Mouse (Mus musculus) left cerebral cortex, postnatal 36 days (tissue): Measurements from ENCODE around the gene Gigyf1. TPM values are rescaled to one million over a fixed set of nuclear protein-coding genes. Genes with fewer than 3 reads are reported as not detected.

Experiments used
- DNase-seq, 2 experiments: peaks; one replicate each; pipeline ENCODE4 v3.0.0; 2021 to 2022; ENCODE audit warnings: low spot score in 2 of 2, mixed read lengths in 1 of 2
- intact Hi-C: fragments of 180-260 bp; cut with DNase I; formaldehyde crosslinking; loops from one replicate; pipeline ENCODE4 v1.15.1; 2025
- total RNA-seq, 2 experiments: library from RNA; stranded (reverse); gene quantifications; 2 replicates each; pipeline ENCODE4 v1.2.3; 2021

Gigyf1 gene
- total RNA-seq, 2 experiments from 2014 or later = 43.8 to 63.2 TPM

DNA sequence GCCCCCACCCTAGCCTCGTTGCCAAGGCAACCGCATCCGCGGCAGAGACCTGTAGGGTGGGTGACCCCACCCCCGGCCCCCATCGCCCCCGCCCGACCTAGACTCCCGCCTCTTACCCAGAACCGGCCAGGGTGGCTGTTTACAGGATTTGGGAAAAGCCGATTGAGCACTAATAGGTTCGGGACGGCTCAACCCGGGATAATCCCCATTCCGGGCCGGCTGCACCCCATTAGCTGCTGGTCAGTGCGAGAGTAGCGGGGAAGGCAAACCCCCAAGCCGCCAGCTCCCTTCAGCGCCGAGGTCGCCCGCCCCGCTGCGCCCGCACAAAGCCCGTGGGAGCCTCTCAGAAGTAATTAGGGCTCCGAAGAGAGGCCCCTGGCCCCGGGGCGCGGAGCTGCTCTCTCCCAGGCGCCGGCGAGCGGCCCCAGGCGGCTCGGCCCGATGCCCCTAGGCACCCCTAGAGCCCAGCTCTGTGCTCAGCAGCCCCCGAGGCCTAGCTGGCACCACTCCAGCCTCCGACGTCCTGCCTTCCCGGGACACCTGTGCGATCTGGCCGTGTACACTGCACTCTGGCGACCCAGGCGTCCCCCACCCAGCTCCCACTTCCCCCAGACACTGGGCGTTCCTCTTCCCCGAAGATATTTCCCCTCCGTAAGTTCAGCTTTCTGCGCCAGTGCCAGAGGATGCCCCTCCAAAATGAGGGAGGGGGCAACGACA, 13.2 kb downstream of the Gigyf1 start:
- intact Hi-C loops = loop anchor here (2.0 to 5.0 kb wide), 6 partner anchors 21 to 216 kb away; partner anchors contain the start of genes Actl6b, Mospd3, Pop7 and Tsc22d4
- peak in 1 of 2 experiments; percentile 82 for DNase-seq

DNA sequence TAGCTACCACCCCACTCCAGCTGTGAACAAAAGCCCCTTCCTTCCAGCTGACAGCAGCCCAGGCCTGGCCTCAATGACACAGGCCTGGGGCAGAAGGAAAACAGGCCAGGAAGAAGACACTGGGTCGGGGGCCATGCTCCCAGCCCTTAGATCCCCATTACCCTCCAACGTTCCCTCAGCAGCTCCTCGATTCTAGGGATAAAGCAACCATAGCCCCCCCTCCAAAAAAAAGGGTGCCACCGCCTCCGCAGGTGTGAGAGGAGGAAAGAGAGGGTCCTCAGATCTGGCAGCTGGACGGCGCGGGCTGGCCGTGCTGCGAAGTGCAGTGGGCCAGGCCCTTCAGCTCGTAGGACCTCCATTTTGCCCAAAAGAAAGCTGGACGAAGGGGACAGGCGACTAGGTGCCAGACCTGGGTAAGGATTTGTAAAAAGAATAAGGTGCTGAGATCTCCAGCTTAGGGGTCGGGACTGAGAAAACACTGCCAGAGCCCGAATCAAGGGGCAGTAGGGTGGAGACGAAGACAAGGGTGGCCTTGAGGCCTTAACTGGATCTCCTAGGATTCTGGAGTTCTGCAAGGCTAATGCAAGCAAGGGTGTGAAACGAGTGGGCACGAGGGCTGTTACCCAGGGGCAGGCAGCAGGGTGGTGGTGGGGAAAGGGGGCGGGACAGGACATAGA, 13.9 kb downstream of the Gigyf1 start:
- intact Hi-C loops = loop anchor here (2.0 to 5.0 kb wide), 5 partner anchors 21 to 215 kb away; partner anchors contain the start of genes Actl6b, Mospd3, Pop7 and Tsc22d4
- DNase-seq = peak; percentile 42 to 46

DNA sequence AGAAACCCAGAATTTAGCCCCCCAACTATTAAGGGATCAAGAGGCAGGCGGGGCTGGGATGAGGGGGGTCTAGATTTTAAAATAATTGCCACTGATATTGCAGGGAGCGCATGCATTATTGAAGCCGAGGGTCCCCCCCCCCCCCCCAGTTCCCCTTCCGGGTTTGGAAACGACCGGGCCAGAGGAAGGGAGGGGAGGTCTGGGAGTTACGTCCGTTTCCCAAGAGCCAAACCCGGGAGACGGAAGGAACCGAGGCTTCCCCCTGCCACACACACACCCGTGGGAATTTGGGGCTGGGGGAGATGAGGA, 14.4 kb downstream of the Gigyf1 start:
- intact Hi-C loops = loop anchor here (2.0 to 5.0 kb wide), 5 partner anchors 20 to 215 kb away; partner anchors contain the start of genes Actl6b, Mospd3, Pop7 and Tsc22d4
- no peak for DNase-seq

DNA sequence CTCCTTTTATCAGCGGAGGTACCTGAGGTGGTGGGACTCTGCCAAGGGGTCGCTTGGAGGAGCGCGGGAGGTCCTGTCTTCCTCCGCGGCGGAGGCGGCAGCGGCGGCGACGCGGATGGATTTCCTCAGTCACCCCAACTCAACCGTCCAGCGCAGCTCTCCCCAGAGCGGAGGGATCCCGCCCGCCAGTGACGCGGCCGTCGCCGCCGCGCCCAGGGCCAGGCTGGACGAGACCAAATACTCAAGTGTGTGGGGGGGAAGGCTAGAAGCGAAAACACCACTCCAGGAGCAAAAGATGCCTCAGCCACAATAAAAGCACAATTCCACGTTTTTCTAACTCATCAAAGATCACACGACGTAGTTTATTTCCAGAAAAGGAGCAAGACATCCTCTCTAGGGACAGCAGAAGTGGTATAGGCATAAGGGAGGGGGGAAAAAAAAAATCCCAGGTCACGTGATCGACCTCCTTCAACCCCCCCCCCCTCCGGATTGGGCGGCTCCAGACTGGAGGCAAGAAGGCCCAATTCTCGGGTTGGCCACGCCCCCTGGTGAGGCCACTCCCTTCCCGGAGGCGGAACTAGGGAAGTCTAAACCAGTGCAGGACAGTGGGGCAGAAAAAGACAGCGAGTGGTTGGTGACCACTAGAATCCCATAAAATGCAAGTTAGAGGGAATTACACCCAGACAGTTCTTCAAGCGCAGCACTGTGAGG, 14.9 kb downstream of the Gigyf1 start, which contains the start of the genes Epo and Gnb2:
Epo (minus strand) TSS at position 126 of the 711 bp plus-strand sequence.
Gnb2 (minus strand) TSS at position 394 of the 711 bp plus-strand sequence.
- intact Hi-C loops = loop anchor here (2.0 to 5.0 kb wide), 5 partner anchors 20 to 214 kb away; partner anchors contain the start of genes Actl6b, Mospd3, Pop7 and Tsc22d4
- peak; percentile 95 to 96 for DNase-seq

DNA sequence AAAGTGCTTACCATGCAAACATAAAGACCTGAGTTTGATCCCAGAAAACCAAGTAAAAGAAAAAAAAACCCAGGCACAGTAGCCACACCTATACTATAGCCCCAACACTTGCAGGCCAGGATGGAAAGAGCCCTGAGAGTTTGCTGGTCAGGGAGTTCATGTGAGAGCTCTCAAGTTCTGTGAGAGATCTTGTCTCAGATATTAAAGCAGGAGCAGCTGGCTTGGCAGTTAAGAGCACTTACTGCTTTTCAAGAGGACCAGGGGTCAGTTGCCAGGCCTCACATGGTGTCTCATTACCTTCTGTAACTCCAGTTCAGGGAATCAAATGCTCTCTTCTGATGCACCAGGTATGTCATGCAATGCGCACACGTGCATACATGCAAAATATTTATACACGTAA, 16.4 kb downstream of the Gigyf1 start:
- no peak for DNase-seq

DNA sequence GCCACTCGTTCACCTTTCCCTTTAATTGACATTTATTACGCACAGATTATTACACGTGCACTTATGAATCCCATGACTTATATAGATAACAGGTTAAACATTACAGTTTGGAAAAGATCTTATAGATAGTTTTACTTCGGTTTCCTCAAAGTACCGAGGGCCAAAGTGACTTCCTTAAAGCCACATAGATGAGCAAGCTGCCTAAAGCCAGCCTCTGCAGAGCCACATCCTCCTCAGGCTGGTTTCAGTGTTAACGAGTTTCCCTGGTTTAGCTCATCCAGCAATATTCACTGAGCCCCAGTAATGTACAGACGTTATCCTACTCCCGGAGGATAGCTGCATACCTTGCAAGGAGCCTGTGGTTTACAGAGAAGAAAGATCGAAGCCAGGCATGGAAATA, 17.0 kb downstream of the Gigyf1 start:
- intact Hi-C loops = no loop called here
- no peak for DNase-seq

More for the DNA sequence above, 16.4 kb downstream of the Gigyf1 start:
- intact Hi-C loops = loop anchor here (5.0 kb wide), 3 partner anchors 48 to 213 kb away; partner anchors contain the start of genes Mospd3 and Tsc22d4

DNA sequence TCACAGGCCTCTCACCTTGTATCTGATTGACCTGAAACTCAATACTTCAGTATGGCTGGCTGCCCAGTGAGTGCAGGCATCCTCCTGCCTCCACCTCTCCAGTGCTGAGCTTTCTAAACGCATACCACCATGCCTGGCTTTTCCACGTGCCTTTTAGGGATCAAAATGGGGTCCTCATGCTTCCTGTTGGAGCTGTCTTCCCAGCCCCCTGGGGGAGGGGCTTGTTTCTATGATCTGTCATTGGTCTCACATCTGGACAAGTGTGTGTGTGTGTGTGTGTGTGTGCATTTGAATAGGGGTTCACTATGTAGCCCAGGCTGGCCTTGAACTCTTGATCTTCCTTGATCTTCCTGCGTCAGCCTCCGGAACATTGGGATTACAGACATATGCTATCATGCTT, 19.1 kb downstream of the Gigyf1 start:
- intact Hi-C loops = no loop called here
- no peak for DNase-seq

DNA sequence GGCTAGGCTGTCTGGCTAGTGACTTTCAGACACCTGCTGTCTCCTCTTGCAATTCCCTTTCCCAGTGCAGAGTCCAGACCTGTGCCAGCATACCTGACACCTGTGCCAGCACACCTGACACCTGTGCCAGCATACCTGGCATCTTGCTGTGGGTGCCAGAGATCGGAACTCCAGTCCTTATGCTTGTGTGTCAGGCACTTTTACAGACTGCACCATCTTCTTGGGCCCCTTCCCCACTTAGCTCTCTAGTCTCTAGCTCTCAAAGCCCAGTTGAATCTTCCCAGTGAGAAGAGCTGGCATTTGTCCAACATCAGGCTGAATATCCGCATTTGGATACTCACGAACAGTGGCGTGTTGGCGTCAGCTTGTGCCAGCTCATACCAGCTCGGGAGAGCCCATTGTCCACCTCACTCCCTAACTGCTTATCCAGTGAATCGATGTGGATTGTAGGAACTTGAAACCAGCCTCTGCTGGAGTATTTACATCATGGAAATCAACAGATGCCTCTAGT, 21.0 kb downstream of the Gigyf1 start:
- intact Hi-C loops = no loop called here
- DNase-seq = no peak

DNA sequence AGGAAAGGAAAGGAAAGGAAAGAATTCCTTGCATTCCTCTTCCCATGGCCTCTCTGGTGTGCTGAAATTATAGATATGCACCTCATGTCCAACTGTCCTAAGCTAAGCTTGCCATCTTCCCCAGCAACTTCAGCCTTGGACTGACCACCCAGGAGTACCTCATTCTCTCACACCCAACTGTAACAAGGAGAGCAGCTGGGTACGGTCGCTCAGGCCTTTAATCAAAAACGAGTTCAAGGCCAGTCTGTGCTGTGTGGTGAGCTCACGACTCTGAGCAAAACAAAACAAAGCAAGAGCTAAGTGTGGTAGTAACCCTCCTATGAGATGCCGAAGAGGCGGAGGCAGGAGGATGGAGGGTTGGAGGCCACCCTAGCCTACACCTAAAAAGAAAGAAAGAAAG, 22.6 kb downstream of the Gigyf1 start:
- intact Hi-C loops = no loop called here
- DNase-seq = no peak

DNA sequence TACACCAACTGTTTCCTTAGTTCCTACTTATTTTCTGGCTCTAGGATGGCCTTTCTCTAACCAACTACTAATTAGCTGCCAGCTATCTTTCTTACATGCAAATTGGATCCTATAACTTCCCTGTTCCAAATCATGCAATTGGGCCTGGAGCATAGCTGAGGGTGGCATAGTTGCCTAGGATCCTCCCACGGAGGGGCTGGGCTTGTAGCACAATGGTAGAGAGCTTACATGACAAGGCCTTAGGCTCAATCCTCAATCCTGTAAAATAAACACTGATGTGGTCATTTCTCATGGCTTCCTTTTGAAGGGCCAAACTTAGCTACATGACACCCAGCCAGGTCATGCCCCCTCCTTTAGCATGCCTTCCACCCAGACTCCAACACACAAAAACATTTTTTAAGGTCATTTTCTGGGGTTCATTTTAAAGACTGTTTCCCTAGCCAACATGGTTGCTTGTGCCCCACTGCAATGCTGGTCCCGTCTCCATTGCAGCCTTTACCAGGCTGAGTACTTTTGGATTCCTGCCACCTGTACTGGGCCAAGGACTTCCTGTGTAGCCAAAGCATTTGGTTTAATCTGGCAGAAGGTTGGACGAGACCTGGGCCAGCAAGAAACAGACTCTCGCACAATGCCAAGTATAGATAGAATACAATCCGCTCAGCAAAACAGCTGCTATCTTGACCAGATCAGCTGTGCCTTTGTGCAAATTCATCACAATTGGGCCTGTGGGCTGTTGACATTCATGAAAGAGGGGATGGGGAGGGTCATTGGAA, 23.6 kb downstream of the Gigyf1 start:
- intact Hi-C loops = no loop called here
- no peak for DNase-seq

DNA sequence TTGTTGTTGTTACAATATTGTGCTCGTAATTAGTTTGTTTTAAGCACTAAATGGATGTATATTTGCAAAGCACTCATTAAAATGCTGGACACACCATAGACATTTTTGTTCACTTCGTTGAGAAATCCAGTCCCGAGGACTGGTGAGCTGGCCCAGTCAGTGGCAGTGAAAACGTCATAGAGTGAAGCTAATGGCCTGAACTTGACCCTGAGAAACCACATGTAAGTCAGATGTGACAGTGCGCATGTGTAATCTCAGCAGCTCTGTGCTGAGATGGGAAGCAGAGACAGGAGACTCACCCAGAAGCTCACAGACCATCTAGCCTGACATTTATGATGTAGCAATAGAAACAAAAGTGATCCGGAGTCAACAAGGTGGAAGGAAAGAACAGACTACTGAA, 26.6 kb downstream of the Gigyf1 start:
- no peak for DNase-seq
- intact Hi-C loops = no loop called here

DNA sequence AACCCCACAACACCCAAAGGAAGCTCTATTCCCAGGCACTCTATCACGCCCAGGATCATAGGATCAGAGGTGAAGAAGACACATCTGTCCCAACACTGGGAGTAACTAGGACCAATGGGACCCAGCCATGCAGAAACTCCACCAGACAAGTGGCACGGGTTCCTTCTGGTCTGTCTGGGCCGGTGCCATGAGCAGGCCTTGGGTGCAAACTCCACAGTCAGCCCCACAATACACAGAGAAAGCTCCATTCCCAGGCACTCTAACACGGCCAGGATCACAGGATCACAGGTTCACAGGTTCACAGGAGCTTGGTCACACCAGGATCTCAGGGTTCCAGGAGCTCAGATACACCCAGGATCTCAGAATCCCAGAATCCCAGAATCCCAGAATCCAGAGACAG, 27.2 kb downstream of the Gigyf1 start:
- DNase-seq = no peak
- intact Hi-C loops = no loop called here

DNA sequence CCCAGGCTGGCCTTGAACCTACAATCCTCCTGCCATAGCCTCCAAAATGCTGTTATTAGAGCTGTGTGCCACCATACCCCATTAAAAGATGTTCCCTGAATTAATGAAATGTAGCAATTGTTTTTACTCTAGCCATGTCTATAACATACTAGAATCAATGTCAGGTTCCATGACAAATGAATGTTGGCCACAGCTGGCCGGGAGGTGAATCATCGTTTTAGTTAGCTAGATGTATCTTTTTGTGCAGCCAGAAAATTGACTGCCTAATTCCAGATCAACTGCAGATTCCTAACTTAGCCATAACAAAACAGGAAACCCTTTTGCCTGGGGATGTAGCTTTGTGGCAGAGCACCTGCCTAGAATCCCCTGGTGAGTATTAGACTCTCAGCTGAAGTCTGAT, 31.5 kb downstream of the Gigyf1 start:
- intact Hi-C loops = no loop called here
- no peak for DNase-seq

DNA sequence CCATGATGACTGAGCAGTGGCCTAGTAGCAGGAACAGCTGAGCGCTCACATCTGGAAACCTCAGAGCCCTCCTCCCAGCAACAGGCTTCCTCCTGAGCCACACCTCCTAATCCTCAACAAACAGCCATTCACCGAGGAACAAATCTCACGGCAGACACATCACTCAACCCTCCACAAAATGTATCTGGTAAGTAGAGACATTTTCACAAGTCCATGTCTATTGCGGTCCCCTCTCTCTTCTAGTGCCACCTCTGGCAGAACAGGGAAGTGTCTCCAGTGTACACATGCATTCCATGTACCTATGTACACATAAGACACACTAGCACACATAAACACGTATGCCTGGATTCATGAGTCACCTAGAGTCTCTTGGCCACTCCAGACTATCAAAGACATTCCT, 32.8 kb downstream of the Gigyf1 start:
- intact Hi-C loops = no loop called here
- no peak for DNase-seq

DNA sequence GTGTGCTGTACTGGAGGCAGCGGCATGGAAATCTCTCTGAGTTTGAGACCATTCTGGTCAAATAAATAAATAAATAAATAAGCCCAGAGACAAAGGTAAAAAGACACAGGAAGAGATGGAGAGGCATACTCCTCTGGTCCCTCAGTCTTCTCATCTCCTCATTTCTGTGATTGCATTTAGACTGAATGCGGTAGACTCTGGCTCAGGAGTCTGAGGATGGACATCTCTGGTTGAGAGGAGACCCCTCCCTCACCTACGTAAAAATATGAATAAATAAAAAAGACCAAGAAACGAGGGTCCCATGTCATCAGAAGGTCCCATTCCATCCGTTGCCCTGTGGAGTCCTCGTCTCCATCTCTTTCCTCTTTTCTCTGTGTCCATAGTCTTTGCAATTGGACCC, 34.7 kb downstream of the Gigyf1 start:
- intact Hi-C loops = loop anchor here (2.0 kb wide), 1 partner anchor 20 kb away; the partner anchor contains the start of genes Epo and Gnb2
- DNase-seq = no peak

DNA sequence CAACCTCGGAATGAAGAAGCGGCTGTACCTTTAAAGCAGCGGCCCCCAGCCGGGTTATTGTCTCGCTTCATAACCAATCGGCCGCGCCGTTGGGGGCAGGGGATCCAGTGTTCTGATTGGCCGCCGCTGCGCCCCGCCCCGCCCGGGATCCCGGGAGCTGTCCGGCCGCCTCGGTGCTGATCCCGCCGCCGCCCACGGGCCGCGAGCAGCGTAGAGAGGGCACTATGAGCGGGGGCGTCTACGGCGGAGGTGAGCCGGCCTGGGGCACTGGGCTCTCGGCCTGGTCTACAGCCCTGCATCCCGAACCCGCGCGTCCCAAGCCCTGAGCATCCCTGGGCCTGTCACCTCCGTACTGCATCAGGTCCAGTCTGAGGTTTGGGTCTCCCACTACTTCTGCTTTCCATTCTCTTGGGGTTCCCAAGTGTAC, 35.1 kb downstream of the Gigyf1 start, which contains the start of gene Actl6b:
Actl6b (plus strand) TSS at position 107 of the 427 bp plus-strand sequence.
- intact Hi-C loops = loop anchor here (2.0 kb wide), 1 partner anchor 21 kb away; the partner anchor contains the start of genes Epo and Gnb2
- DNase-seq = peak; percentile 89 to 91

DNA sequence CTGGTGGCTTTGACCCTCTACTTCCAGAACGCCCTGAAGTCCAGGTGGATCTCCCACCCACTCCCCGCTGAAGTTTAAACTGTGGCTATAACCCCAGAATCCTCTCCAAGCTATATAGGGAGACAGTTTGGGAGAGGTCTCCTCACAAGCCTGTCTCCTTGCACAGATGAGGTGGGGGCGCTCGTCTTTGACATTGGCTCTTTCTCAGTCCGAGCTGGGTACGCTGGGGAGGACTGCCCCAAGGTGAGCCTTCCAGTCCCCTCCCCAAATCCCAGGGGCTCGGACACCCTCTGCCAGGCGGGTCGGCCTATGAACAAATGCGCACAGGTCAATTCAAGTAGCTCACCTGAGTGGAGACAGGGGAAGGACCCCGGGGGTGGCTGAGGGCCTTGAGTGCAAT, 35.5 kb downstream of the Gigyf1 start:
- DNase-seq = peak in 1 of 2 experiments; percentile 9
- intact Hi-C loops = loop anchor here (2.0 kb wide), 1 partner anchor 21 kb away; the partner anchor contains the start of genes Epo and Gnb2

DNA sequence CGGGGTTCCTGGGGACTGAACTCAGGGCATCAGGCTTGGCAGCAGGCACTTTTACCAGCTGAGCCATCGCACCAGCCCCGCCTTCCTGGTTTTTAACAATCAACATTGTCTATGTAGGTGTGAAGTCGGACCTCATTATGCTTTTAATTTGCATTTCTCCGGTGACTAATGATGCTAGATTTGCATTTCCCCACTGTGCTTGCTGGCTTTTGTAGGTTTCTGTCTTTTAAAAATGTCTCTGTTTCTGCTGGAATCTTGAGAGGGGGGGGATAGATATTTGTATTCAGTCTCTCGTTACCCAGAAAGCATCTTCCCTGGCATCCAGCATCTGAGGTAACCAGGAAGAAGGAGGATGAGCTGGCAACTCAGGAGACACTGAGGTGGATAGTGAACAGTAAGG, 43.2 kb downstream of the Gigyf1 start:
- no peak for DNase-seq

DNA sequence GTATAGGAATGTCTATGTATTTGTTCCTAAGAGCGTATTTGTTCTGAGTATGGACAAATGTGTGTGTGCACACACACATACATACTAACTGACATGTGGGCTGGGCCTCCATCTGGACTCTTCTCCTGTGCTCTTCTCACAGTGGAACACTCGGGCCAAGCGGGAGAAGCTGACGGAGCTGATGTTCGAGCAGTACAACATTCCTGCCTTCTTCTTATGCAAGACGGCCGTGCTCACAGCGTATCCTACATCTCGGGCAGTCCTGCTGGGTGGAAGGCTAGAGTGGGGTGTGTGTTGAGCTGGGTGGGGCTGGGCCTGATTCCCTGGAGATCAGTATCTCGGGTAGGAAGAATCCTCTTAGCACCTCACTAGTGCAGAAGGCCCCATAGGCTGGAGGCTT, 44.6 kb downstream of the Gigyf1 start:
- peak; percentile 49 to 62 for DNase-seq
- intact Hi-C loops = no loop called here

More for the DNA sequence above, 43.2 kb downstream of the Gigyf1 start:
- intact Hi-C loops = no loop called here
